Mouse (Mus musculus): ENCODE data around the gene Rad51. TPM values are rescaled to one million over a fixed set of nuclear protein-coding genes. Genes with fewer than 3 reads are reported as not detected.

Rad51 gene
- polyA plus RNA-seq, 1 experiment, result 22.1 TPM

DNA sequence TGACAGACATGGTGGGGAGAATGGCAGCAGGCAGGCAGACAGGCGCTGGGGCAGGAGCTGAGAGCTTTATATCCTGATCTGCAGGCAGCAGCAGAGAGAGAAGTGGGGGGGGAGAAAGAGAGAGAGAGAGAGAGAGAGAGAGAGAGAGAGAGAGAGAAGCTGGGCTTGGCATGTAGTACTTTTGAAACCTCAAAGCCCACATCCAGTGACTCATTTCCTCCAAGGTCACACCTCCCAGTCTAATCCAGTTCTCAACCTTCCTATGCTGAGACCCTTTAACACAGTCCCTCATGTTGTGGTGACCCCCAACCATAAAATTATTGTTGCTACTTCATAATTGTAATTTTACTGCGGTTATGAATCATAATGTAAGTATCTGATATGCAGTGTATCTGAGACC is 57.7 kb downstream of the Rad51 start:
- Histone ChIP-seq H3K4me1 (replicated peaks; ENCODE audit: control insufficient read depth, insufficient read depth, low read length) (peaks cover 11% of the 10 kb centered on the region), H3K27me3 (ENCODE audit: control insufficient read depth, insufficient read depth, low read length) (peaks cover 6% of the 10 kb centered on the region; the same call in 1 of the 2 replicates), H3K27ac (ENCODE audit: control insufficient read depth, insufficient read depth, low read length) (no peak overlapping the region), H3K4me3 (ENCODE audit: control insufficient read depth, insufficient read depth, low read length) (no peak overlapping the region), H3K36me3 (ENCODE audit: control insufficient read depth, insufficient read depth, low read length) (no peaks in the 10 kb centered on the region)
- no peak for DNase-seq
- 85% methylated on average over 2 of the region's 2 CpGs for WGBS
- TF ChIP-seq POLR2A (IDR thresholded peaks at IDR 0.05; ENCODE audit: control insufficient read depth, extremely low read depth, insufficient read depth, low read length, poor library complexity) (no peak), CTCF (IDR thresholded peaks at IDR 0.05; ENCODE audit: borderline replicate concordance, control insufficient read depth, extremely low read depth, insufficient read depth, low read length, poor library complexity) (no peak)

- no peak for TF ChIP-seq CTCF (IDR thresholded peaks at IDR 0.05; ENCODE audit: borderline replicate concordance, control insufficient read depth, extremely low read depth, insufficient read depth, low read length, poor library complexity)
- no peak for DNase-seq
- no peaks in the 10 kb centered on the region for H3K36me3 ChIP-seq (ENCODE audit: control insufficient read depth, insufficient read depth, low read length)
- H3K4me3 ChIP-seq (ENCODE audit: control insufficient read depth, insufficient read depth, low read length), result no peak overlapping the region
- H3K27me3 ChIP-seq (ENCODE audit: control insufficient read depth, insufficient read depth, low read length), result peaks cover 6% of the 10 kb centered on the region; the same call in 1 of the 2 replicates
- peaks cover 11% of the 10 kb centered on the region for H3K4me1 ChIP-seq (replicated peaks; ENCODE audit: control insufficient read depth, insufficient read depth, low read length)
- 92% methylated on average over 8 of the region's 8 CpGs for WGBS
- no peak overlapping the region for H3K27ac ChIP-seq (ENCODE audit: control insufficient read depth, insufficient read depth, low read length)
Measured at GRCm38 (mm10) chr2:119171574-119171973, 59.0 kb downstream of the Rad51 start.

GRCm38 (mm10) chr2:119172446-119172845 is 59.9 kb downstream of the Rad51 start:
- 95% methylated on average over 7 of the region's 7 CpGs for WGBS
- TF ChIP-seq POLR2A (IDR thresholded peaks at IDR 0.05; ENCODE audit: control insufficient read depth, extremely low read depth, insufficient read depth, low read length, poor library complexity), result no peak
- no peak for TF ChIP-seq CTCF (IDR thresholded peaks at IDR 0.05; ENCODE audit: borderline replicate concordance, control insufficient read depth, extremely low read depth, insufficient read depth, low read length, poor library complexity)
- Histone ChIP-seq H3K4me3 (ENCODE audit: control insufficient read depth, insufficient read depth, low read length) (no peak overlapping the region), H3K4me1 (replicated peaks; ENCODE audit: control insufficient read depth, insufficient read depth, low read length) (peaks cover 6% of the 10 kb centered on the region; the same call in 1 of the 2 replicates), H3K36me3 (ENCODE audit: control insufficient read depth, insufficient read depth, low read length) (no peaks in the 10 kb centered on the region), H3K27me3 (ENCODE audit: control insufficient read depth, insufficient read depth, low read length) (peaks cover 6% of the 10 kb centered on the region; the same call in 1 of the 2 replicates), H3K27ac (ENCODE audit: control insufficient read depth, insufficient read depth, low read length) (no peak overlapping the region)
- no peak for DNase-seq

- no peaks in the 10 kb centered on the region; the same call in 1 of the 2 replicates for H3K27me3 ChIP-seq (ENCODE audit: control insufficient read depth, insufficient read depth, low read length)
- no peak overlapping the region for H3K4me3 ChIP-seq (ENCODE audit: control insufficient read depth, insufficient read depth, low read length)
- no peak for DNase-seq
- no peak overlapping the region for H3K27ac ChIP-seq (ENCODE audit: control insufficient read depth, insufficient read depth, low read length)
- H3K4me1 ChIP-seq (replicated peaks; ENCODE audit: control insufficient read depth, insufficient read depth, low read length), result no peaks in the 10 kb centered on the region
- TF ChIP-seq POLR2A (IDR thresholded peaks at IDR 0.05; ENCODE audit: control insufficient read depth, extremely low read depth, insufficient read depth, low read length, poor library complexity) (no peak), CTCF (IDR thresholded peaks at IDR 0.05; ENCODE audit: borderline replicate concordance, control insufficient read depth, extremely low read depth, insufficient read depth, low read length, poor library complexity) (no peak)
- H3K36me3 ChIP-seq (ENCODE audit: control insufficient read depth, insufficient read depth, low read length), result no peaks in the 10 kb centered on the region
- WGBS, result 54% methylated on average over 13 of the region's 13 CpGs
Measured at GRCm38 (mm10) chr2:119172862-119173576, 60.4 kb downstream of the Rad51 start.

DNA sequence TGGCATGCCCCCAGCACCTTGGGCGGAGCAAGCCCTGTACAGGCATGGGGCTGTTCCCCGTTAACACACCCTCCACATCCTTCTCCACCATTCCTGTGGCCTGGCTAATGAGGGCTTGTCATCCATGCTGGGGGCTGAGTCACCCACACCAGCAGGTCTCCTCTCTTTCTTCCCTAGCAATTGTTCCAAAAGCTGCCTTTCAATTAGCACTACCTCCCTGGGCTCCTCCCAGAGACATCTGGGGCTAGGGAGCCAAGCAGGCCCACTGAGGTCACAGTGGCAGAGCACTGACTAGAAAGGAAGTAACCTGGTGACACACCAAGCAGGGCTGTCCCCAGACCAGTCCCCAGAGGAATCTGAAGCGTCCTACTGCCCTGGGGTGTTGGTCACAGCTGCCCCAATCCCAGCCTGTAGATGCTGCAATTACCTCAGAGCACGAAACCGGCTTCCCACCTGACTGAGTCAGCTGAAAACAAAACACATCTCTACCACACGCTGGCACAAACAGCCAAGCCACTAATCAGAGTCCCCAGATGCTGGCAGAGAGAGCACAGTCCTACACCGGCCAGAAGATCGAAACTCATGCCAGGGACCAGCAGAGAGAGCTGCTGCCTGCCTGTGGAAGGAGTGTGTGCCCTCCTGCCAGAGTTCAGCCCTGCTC is 61.5 kb downstream of the Rad51 start, which contains the start of gene Gm14137:
Gm14137 (plus strand) TSS at position 519 of the 661 bp plus-strand sequence.
- no peaks in the 10 kb centered on the region for H3K4me1 ChIP-seq (replicated peaks; ENCODE audit: control insufficient read depth, insufficient read depth, low read length)

DNA sequence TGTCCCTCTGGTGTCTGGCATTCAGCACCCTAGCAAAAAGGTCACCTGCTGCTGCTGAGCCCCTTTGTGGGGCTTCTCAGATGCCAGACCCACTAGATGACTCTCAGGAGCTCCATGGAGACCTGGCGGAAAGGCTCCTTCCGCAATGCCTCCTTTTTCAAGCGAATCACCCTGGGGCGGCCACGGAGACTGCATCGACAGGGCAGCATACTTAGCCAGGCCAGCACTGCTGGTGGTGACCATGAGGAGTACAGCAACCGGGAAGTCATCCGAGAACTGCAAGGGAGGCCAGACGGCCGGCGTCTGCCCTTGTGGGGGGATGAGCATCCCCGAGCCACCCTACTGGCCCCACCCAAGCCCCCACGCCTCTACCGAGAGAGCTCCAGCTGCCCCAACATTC is 62.3 kb downstream of the Rad51 start:
- H3K27ac ChIP-seq (ENCODE audit: control insufficient read depth, insufficient read depth, low read length), result no peak overlapping the region
- WGBS, result 96% methylated on average over 14 of the region's 14 CpGs
- H3K27me3 ChIP-seq (ENCODE audit: control insufficient read depth, insufficient read depth, low read length), result no peaks in the 10 kb centered on the region
- H3K36me3 ChIP-seq (ENCODE audit: control insufficient read depth, insufficient read depth, low read length), result no peaks in the 10 kb centered on the region
- TF ChIP-seq CTCF (IDR thresholded peaks at IDR 0.05; ENCODE audit: borderline replicate concordance, control insufficient read depth, extremely low read depth, insufficient read depth, low read length, poor library complexity) (no peak), POLR2A (IDR thresholded peaks at IDR 0.05; ENCODE audit: control insufficient read depth, extremely low read depth, insufficient read depth, low read length, poor library complexity) (no peak)
- H3K4me1 ChIP-seq (replicated peaks; ENCODE audit: control insufficient read depth, insufficient read depth, low read length), result no peaks in the 10 kb centered on the region
- DNase-seq, result no peak
- no peak overlapping the region for H3K4me3 ChIP-seq (ENCODE audit: control insufficient read depth, insufficient read depth, low read length)

More for the DNA sequence above, 61.5 kb downstream of the Rad51 start, which contains the start of gene Gm14137:
- DNase-seq, result no peak
- TF ChIP-seq POLR2A (IDR thresholded peaks at IDR 0.05; ENCODE audit: control insufficient read depth, extremely low read depth, insufficient read depth, low read length, poor library complexity) (no peak), CTCF (IDR thresholded peaks at IDR 0.05; ENCODE audit: borderline replicate concordance, control insufficient read depth, extremely low read depth, insufficient read depth, low read length, poor library complexity) (no peak)
- WGBS, result 94% methylated on average over 8 of the region's 8 CpGs
- Histone ChIP-seq H3K36me3 (ENCODE audit: control insufficient read depth, insufficient read depth, low read length) (no peaks in the 10 kb centered on the region), H3K4me3 (ENCODE audit: control insufficient read depth, insufficient read depth, low read length) (no peak within 1 kb of the TSS), H3K27me3 (ENCODE audit: control insufficient read depth, insufficient read depth, low read length) (no peaks in the 10 kb centered on the region), H3K27ac (ENCODE audit: control insufficient read depth, insufficient read depth, low read length) (no peak within 1 kb of the TSS)

Data from thymus, adult 2 months (tissue).